Mouse (Mus musculus): ENCODE data around the gene Shank2.

DNA sequence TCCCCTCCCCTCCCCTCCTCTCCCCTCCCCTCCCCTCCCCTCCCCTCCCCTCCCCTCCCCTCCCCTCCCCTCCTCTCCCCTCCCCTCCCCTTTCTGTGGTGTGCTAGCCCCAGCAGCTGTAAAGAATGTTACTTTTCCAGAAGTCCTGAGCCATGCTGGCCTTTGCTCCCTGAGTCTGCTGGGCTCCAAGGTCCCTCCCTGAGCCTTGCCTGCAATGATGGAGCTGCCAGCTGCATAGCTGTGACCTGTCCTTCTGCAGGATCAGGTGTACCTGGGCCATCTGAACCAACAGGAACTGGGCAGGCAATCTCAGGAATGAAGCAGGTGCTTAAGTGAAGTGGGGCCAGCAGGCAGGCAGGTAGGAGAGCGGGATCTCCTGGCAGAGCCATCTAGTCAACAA lies 78.1 kb downstream of the Shank2 start:
- no peak for TF ChIP-seq CTCF (IDR thresholded peaks at IDR 0.05; ENCODE audit: low read depth)
- no peak for TF ChIP-seq EP300 (IDR thresholded peaks at IDR 0.05; ENCODE audit: low read depth)

All from liver, postnatal 0 days (tissue).